Mouse (Mus musculus) neural tube, embryonic 14.5 days (tissue): Measurements from ENCODE around the gene Gp9. TPM values are rescaled to one million over a fixed set of nuclear protein-coding genes. Genes with fewer than 3 reads are reported as not detected.

Experiments used
- ATAC-seq: fragments of 200-750 bp; cut with Nextera tagmentation; 2 replicates; pipeline ENCODE4 v1.8.0; 2017; ENCODE audit warnings: low read depth, mild to moderate bottlenecking, moderate TSS enrichment, moderate library complexity
- H3K27ac ChIP-seq: fragments of 300-500 bp; sonication (generic); 2 replicates; pipeline ENCODE4 v1.5.1; 2014; ENCODE audit warnings: low read depth, mild to moderate bottlenecking, control low read depth, low read length, moderate library complexity, mixed read lengths
- H3K27me3 ChIP-seq: fragments of 300-500 bp; sonication (generic); 2 replicates; pipeline ENCODE4 v1.6.1; 2014; ENCODE audit warnings: low read length; ENCODE audit not compliant: control insufficient read depth, insufficient read depth
- H3K36me3 ChIP-seq: fragments of 300-500 bp; sonication (generic); 2 replicates; pipeline ENCODE4 v1.6.1; 2014; ENCODE audit warnings: low read length, mixed read lengths; ENCODE audit not compliant: control insufficient read depth, insufficient read depth
- H3K4me1 ChIP-seq: fragments of 300-500 bp; sonication (generic); 2 replicates; pipeline ENCODE4 v1.6.1; 2014; ENCODE audit warnings: low read length; ENCODE audit not compliant: control insufficient read depth, insufficient read depth
- H3K4me2 ChIP-seq: fragments of 300-500 bp; sonication (generic); 2 replicates; pipeline ENCODE4 v1.6.1; 2014; ENCODE audit warnings: mild to moderate bottlenecking, low read depth, low read length, control low read depth
- H3K4me3 ChIP-seq: fragments of 300-500 bp; sonication (generic); 2 replicates; pipeline ENCODE4 v1.5.1; 2014; ENCODE audit warnings: low read depth, low read length, control low read depth, mixed read lengths
- H3K9ac ChIP-seq: fragments of 300-500 bp; sonication (generic); replicated peaks from 2 replicates; pipeline ENCODE4 v1.6.1; 2014; ENCODE audit warnings: low read depth, mild to moderate bottlenecking, control low read depth, low read length, mixed read lengths
- H3K9me3 ChIP-seq: fragments of 300-500 bp; sonication (generic); 2 replicates; pipeline ENCODE4 v1.6.1; 2016; ENCODE audit warnings: low read length; ENCODE audit not compliant: control insufficient read depth
- WGBS: fragments of 180-500 bp; shearing (Covaris S2); extraction: QIAGEN DNeasy Blood & Tissue Kit; methylation state at CpG from one replicate; pipeline ENCODE4 v1.1.7; 2014; 5-methylcytosine and 5-hydroxymethylcytosine counted together
- polyA plus RNA-seq: library from polyadenylated mRNA; unstranded; fragments of >200 nt; fragmentation: Nextera tagmentation; extraction: Ambion mirVana; gene quantifications from 2 replicates; pipeline ENCODE4 v1.2.1, GENCODE M21; 2014

Gene Gp9
- polyA plus RNA-seq, 1 experiment from 2014 or later = 0.32 TPM

DNA sequence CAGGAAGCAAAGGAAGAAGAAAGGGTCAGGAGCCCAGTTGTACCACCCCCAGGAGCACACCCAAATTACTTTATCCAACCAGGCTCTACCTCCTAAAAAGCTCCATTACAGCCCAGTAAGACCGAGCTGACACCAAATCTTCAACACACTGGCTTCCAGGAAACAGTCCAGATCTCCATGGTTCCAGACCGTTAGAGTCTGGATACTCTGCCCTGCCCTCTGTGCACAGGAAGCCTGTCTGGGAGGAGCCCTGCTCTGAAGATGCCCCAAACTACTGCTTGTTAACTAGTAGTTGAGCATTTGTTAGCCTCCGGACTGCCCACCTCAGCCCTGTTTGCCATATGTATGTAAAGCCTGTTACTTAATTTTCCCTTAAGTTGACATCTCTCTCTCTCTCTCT, 31.8 kb upstream of the Gp9 start:
- Histone ChIP-seq H3K4me2 (no peak overlapping the region), H3K27ac (no peak overlapping the region), H3K9me3 (no peaks in the 10 kb centered on the region), H3K36me3 (no peaks in the 10 kb centered on the region), H3K4me1 (no peaks in the 10 kb centered on the region), H3K9ac (no peak overlapping the region), H3K4me3 (no peak overlapping the region), H3K27me3 (no peaks in the 10 kb centered on the region)
- no peak for ATAC-seq
- 67% methylated on average over 3 of the region's 3 CpGs for WGBS

DNA sequence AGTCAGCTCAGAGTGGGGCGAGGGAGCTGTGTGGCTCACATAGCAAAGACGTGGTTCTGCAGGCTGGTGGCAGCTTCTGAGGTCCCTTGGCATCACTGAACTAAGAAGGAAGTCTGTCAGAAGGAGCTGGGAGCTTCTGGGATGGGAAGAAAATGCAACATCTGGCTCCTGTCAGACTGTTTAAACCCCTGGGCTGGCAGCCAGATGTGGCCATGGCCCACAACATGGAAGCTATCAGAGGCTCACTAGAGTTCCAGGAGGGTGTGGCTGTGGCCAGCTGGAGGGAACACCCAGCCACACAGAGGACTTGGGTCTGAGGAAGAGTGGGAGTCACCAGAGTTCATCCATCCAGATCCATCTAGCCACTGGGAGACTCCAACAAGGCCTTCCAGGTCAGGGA, 31.0 kb upstream of the Gp9 start:
- Histone ChIP-seq H3K4me2 (no peak overlapping the region), H3K4me1 (no peaks in the 10 kb centered on the region), H3K36me3 (no peaks in the 10 kb centered on the region), H3K4me3 (no peak overlapping the region), H3K9me3 (no peaks in the 10 kb centered on the region), H3K27ac (no peak overlapping the region), H3K9ac (no peak overlapping the region), H3K27me3 (no peaks in the 10 kb centered on the region)
- no peak for ATAC-seq
- WGBS = 81% methylated on average over 2 of the region's 2 CpGs

DNA sequence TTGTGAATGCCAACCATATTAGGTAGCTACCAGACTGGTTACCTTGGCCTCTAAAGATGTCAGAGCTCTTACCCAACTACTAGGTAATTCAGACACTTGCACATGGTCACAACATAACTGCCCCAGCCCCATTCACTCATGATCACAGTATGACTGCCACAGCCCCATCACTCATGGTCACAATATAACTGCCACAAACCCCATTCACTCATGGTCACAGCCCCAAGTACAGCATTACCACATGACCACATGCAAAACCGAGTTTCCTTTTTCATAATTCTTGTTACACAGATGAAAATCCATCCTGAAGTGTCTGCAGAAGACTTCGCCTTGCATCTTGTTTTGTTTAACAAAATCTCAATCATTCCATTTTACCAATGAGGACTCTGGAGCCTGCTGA, 29.8 kb upstream of the Gp9 start:
- no peaks in the 10 kb centered on the region for H3K4me1 ChIP-seq
- no peaks in the 10 kb centered on the region for H3K9me3 ChIP-seq
- no peaks in the 10 kb centered on the region for H3K36me3 ChIP-seq
- no peak for ATAC-seq
- no peak overlapping the region for H3K9ac ChIP-seq
- H3K4me3 ChIP-seq = no peak overlapping the region
- 89% methylated on average over 2 of the region's 2 CpGs for whole genome bisulfite sequencing
- no peak overlapping the region for H3K27ac ChIP-seq
- no peaks in the 10 kb centered on the region for H3K27me3 ChIP-seq
- no peak overlapping the region for H3K4me2 ChIP-seq

DNA sequence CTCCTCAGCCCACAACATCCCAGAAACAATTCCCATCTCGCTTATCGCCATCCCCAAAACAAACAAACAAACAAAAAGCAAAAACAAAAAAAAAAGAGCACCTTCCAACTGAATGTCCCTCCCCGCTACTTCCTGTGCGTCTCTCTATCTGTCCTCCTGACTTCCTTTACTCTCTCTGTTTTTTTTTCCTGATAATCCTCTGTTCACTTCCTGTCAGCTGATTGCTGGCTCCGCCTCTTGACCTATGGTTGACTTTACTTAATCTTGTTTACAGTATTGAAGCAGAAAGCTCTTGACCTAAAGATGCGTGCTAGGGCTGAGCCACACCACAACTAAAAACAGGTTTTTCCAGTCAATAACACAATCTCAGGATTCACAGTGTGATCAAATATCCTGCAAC, 29.3 kb upstream of the Gp9 start:
- H3K4me3 ChIP-seq = no peak overlapping the region
- no peak overlapping the region for H3K4me2 ChIP-seq
- no peaks in the 10 kb centered on the region for H3K27me3 ChIP-seq
- H3K36me3 ChIP-seq = no peaks in the 10 kb centered on the region
- no peak overlapping the region for H3K27ac ChIP-seq
- ATAC-seq = no peak
- no peaks in the 10 kb centered on the region for H3K4me1 ChIP-seq
- H3K9me3 ChIP-seq = no peaks in the 10 kb centered on the region
- H3K9ac ChIP-seq = no peak overlapping the region
- WGBS = 97% methylated on average over 6 of the region's 6 CpGs

DNA sequence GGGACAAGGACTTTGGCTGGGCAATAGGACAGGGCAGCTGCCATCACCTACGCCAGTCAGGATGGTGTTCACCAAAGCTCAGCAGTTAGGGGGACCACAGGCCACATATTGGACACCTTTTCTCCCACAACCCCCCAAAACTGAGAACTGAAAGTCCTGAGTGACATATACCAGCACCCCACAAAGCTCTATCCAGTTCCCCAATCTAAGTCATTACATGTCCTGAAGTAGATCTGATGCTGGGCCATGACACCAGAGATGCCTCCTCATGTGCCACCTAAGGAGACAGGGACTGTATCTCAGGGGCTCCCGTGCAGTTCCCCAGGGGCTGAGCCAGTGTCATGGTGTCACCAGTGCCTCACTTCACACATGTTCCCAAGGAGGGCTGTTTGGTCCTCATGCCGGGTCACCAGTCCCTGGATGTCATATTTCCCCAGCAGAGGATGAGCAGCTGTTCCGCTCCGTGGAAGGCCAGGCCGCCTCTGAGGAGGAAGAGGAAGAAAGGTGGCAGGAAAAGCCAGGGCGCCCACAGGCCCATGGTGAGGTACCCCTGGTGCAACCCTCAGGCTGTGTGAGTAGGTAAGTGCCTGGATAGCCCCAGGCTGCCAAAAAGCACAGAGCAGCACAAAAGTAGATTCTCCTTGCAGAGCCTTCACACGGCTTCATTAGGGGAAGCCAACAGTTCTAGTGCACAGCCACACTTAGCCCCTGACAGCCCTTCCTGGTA, 27.5 kb upstream of the Gp9 start:
- WGBS = 93% methylated on average over 8 of the region's 8 CpGs
- Histone ChIP-seq H3K9me3 (no peaks in the 10 kb centered on the region), H3K4me2 (no peak overlapping the region), H3K9ac (no peak overlapping the region), H3K27ac (no peak overlapping the region), H3K4me3 (no peak overlapping the region), H3K36me3 (no peaks in the 10 kb centered on the region), H3K4me1 (no peaks in the 10 kb centered on the region), H3K27me3 (no peaks in the 10 kb centered on the region)
- no peak for ATAC-seq

DNA sequence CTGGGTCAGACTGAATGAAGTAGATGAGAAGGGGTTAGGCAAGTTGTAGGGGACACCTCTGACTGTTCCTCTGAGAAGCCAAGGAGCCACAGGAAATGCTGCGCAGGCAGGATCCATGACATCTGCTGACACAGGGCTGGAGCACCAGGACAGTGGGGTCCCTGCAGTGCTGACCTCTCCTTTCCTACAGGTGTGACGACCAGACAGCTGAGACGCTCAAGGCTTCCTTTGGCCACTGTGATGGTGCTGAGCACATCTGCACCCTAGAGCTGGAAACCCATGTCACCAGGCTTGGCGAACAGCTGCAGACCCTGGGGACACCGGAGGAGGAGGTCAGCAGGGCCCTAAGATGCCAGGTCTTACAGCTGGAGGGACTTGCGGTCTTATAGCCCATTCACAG, 26.3 kb upstream of the Gp9 start:
- Histone ChIP-seq H3K36me3 (no peaks in the 10 kb centered on the region), H3K4me3 (no peak overlapping the region), H3K27ac (no peak overlapping the region), H3K4me2 (no peak overlapping the region), H3K4me1 (no peaks in the 10 kb centered on the region), H3K27me3 (no peaks in the 10 kb centered on the region), H3K9ac (no peak overlapping the region), H3K9me3 (no peaks in the 10 kb centered on the region)
- no peak for ATAC-seq
- 90% methylated on average over 6 of the region's 6 CpGs for WGBS

DNA sequence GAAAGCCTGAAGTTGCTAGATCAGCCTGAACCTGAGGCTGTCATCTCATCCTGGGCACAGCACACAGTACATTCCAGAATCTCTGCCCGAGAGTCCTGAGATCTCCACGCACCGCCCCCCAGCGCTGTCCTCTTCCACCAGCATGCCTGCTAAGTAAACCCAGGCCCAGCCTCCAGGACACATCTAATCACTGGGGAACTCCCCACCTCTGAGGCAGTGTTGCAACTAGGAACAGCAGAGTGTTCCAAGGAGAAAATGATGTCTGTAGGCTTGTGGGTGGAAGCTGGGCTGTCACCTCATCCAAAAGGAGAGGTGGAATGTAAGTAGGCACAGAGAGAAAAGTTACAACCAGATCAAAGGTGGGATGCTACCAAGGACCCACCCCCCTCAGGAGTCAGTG, 22.7 kb upstream of the Gp9 start:
- no peak for ATAC-seq
- Histone ChIP-seq H3K4me1 (no peaks in the 10 kb centered on the region), H3K36me3 (no peaks in the 10 kb centered on the region), H3K4me3 (no peak overlapping the region), H3K9me3 (no peaks in the 10 kb centered on the region), H3K27me3 (no peaks in the 10 kb centered on the region), H3K9ac (no peak overlapping the region), H3K27ac (no peak overlapping the region), H3K4me2 (no peak overlapping the region)
- WGBS = 98% methylated on average over 4 of the region's 4 CpGs

DNA sequence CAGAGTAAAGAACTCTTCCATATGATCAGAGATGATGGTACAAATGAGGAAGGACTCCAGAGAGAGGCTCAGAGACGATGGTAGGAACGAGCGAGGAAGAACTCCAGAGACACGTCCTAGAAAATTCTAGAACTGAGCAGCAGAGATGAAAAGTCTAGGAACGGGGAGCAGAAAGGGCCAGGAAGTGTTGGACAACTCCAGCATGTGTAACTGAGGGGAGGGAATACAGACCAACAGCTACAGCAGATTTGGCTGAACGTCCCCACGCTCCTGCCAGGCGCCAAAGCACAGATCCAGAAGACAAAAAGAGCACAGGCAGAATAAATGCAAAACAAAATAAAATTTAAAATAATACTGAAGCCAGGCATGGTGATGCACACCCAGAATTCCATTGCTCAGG, 21.0 kb upstream of the Gp9 start:
- Histone ChIP-seq H3K9me3 (no peaks in the 10 kb centered on the region), H3K4me2 (no peak overlapping the region), H3K36me3 (no peaks in the 10 kb centered on the region), H3K4me3 (no peak overlapping the region), H3K4me1 (no peaks in the 10 kb centered on the region), H3K9ac (no peak overlapping the region), H3K27ac (no peak overlapping the region), H3K27me3 (no peaks in the 10 kb centered on the region)
- no peak for ATAC-seq
- WGBS = 95% methylated on average over 8 of the region's 8 CpGs

DNA sequence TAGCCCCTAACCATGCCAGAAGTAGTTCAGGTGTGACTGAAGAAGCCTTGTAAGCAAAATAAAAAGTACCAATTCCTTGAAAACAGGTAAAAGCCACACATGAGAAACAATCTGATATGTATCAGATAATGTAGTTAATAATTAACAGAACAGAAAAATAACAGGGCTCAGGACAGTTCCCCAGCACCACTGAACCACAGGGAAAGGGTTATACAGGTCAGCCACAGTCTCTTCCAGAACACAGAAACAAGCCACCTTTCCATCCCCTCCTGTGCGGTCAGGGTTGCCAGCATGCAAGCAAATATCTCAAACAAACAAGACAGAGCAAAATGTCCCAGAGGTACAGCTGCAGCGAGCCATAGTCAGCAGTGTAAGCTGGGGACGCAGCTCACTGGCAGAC, 18.5 kb upstream of the Gp9 start:
- no peak overlapping the region for H3K4me2 ChIP-seq
- no peak for ATAC-seq
- H3K4me3 ChIP-seq = no peak overlapping the region
- no peak overlapping the region for H3K27ac ChIP-seq
- no peaks in the 10 kb centered on the region for H3K27me3 ChIP-seq
- H3K36me3 ChIP-seq = no peaks in the 10 kb centered on the region
- 58% methylated on average over 3 of the region's 3 CpGs for WGBS
- no peaks in the 10 kb centered on the region for H3K9me3 ChIP-seq
- no peaks in the 10 kb centered on the region for H3K4me1 ChIP-seq
- H3K9ac ChIP-seq = no peak overlapping the region
